Mouse (Mus musculus) heart, adult 11 months (tissue): ENCODE results near the gene Calu.
"Not testable (repeated sequence)": the region's sequence is repeated elsewhere in the genome, so short reads cannot be mapped to it uniquely, and the experiment has no call there.

Source experiments
- DNase-seq: peaks from one replicate; pipeline ENCODE4 v3.0.0; 2022

The Calu gene

GRCm38 (mm10) chr6:29347665-29348370 lies at the start of gene Calu:
TSS of gene Calu (plus strand) at chr6:29348069.
- DNase-seq: peak; percentile 100

- no peak for DNase-seq
Measured at GRCm38 (mm10) chr6:29299112-29299511, 48.8 kb upstream of the Calu start.

- no peak for DNase-seq
Measured at GRCm38 (mm10) chr6:29303251-29303650, 44.6 kb upstream of the Calu start.

- DNase-seq: no peak
Measured at GRCm38 (mm10) chr6:29303726-29304125, 44.1 kb upstream of the Calu start.

- DNase-seq: no peak
Measured at GRCm38 (mm10) chr6:29305462-29305861, 42.4 kb upstream of the Calu start.

- no peak for DNase-seq
Measured at GRCm38 (mm10) chr6:29308846-29309605, 38.8 kb upstream of the Calu start.

GRCm38 (mm10) chr6:29313690-29314202 lies 34.1 kb upstream of the Calu start:
- DNase-seq: no peak

GRCm38 (mm10) chr6:29317286-29317685 lies 30.6 kb upstream of the Calu start:
- DNase-seq: peak; percentile 34

GRCm38 (mm10) chr6:29317941-29318340 lies 29.9 kb upstream of the Calu start:
- DNase-seq: peak; percentile 68

GRCm38 (mm10) chr6:29318879-29319278 lies 29.0 kb upstream of the Calu start, which contains the start of gene Fam71f1:
TSS of gene Fam71f1 (plus strand) at chr6:29319140.
- peak; percentile 95 for DNase-seq

- no peak for DNase-seq
Measured at GRCm38 (mm10) chr6:29321586-29321985, 26.3 kb upstream of the Calu start.

GRCm38 (mm10) chr6:29322147-29322546 lies 25.7 kb upstream of the Calu start:
- peak; percentile 55 for DNase-seq

- no peak for DNase-seq
Measured at GRCm38 (mm10) chr6:29322735-29323134, 25.1 kb upstream of the Calu start.

- no peak for DNase-seq
Measured at GRCm38 (mm10) chr6:29326961-29327360, 20.9 kb upstream of the Calu start.

- no peak for DNase-seq
Measured at GRCm38 (mm10) chr6:29329514-29329913, 18.4 kb upstream of the Calu start.

- DNase-seq: not testable (repeated sequence)
Measured at GRCm38 (mm10) chr6:29346512-29346911, 1.4 kb upstream of the Calu start.

- DNase-seq: peak; percentile 84
Measured at GRCm38 (mm10) chr6:29347189-29347588, 680 bp upstream of the Calu start.

GRCm38 (mm10) chr6:29348371-29348724 lies 479 bp downstream of the Calu start:
- DNase-seq: no peak

GRCm38 (mm10) chr6:29351613-29352012 lies 3.7 kb downstream of the Calu start:
- DNase-seq: no peak

GRCm38 (mm10) chr6:29352816-29353215 lies 4.9 kb downstream of the Calu start:
- DNase-seq: peak; percentile 88

- peak; percentile 89 for DNase-seq
Measured at GRCm38 (mm10) chr6:29359386-29359785, 11.5 kb downstream of the Calu start.

GRCm38 (mm10) chr6:29360211-29360610 lies 12.3 kb downstream of the Calu start:
- peak; percentile 68 for DNase-seq

- peak; percentile 84 for DNase-seq
Measured at GRCm38 (mm10) chr6:29362246-29363128, 14.6 kb downstream of the Calu start.
